Mouse (Mus musculus) urinary bladder, postnatal 25 days (tissue): ENCODE measurements around the gene Ttc3.

Experiments used
- DNase-seq: peaks from one replicate; pipeline ENCODE4 v3.0.0; 2022; ENCODE audit warnings: low spot score

Ttc3 gene

GRCm38 (mm10) chr16:94507071-94507470, 136.7 kb downstream of the Ttc3 start:
- DNase-seq: no peak

- no peak for DNase-seq
Observed at GRCm38 (mm10) chr16:94508769-94509168, 138.4 kb downstream of the Ttc3 start.

- no peak for DNase-seq
Observed at GRCm38 (mm10) chr16:94509983-94510382, 139.6 kb downstream of the Ttc3 start.

GRCm38 (mm10) chr16:94517606-94518005, 147.2 kb downstream of the Ttc3 start:
- no peak for DNase-seq
